Mouse (Mus musculus) cerebellum, adult 2 months (tissue): ENCODE results near the gene Ttc39b.

ENCODE experiments used
- CTCF ChIP-seq: fragments of 200-500 bp; IDR thresholded peaks from 2 replicates; pipeline ENCODE4 v1.5.1; 2011; ENCODE audit warnings: low read depth, mild to moderate bottlenecking, control low read depth, low read length, moderate library complexity, borderline replicate concordance; ENCODE audit not compliant: insufficient read depth
- POLR2A ChIP-seq: fragments of 200-500 bp; IDR thresholded peaks from 2 replicates; pipeline ENCODE4 v1.6.1; 2011; ENCODE audit warnings: low read length, control low read depth, borderline replicate concordance; ENCODE audit not compliant: insufficient read depth

DNA sequence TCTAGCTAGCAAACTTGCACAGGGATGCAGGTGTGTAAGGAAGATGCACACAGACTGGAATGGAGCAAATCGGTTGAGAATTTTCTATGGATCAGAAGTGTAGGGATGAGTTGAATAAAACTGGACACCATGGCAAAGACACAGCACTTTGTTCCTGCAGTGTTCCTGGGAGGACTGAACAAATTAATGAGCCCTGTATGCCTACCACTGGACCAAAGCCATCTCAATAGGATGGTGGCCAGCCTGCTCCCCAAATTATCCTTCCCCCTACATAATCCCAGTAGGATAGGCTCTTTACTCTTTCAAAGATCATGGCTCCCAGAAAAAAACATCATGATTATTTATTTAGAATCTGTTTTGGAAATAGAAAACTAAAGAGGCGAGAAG, 117.6 kb downstream of the Ttc39b start:
- no peak for TF ChIP-seq CTCF
- TF ChIP-seq POLR2A, result no peak
